Comparison of ENCODE assay signal across 13 mouse cellular contexts in genomic region chr4:156101481-156101903, GRCm38 (mm10). TPM values are rescaled to one million over a fixed set of nuclear protein-coding genes. Genes with fewer than 3 reads are reported as not detected.
DNase-seq lines count a peak whose midpoint lies in the region; ATAC-seq and TF ChIP-seq lines count a peak whose summit lies in the region.
"Had no signal": no experiment of that assay in that cellular context is flagged by ENCODE, and none has a peak within 500 bp of the region (broad histone marks: within the 10 kb centered on the region; RNA-seq: fewer than 3 reads in every experiment).

No protein-coding gene starts in this region.

- ATAC-seq in liver, embryonic 12.5 days, result no peak
- ATAC-seq in monocyte, adult 5-6 weeks (replicated peaks; ENCODE audit: insufficient number of reproducible peaks, low FRiP score, low TSS enrichment, poor library complexity, severe bottlenecking), result no peak

- TF ChIP-seq CTCF in gastrocnemius, adult 2 months (IDR thresholded peaks at IDR 0.05), result peak; percentile 57
- no peak for TF ChIP-seq CTCF in liver, adult 2 months (IDR thresholded peaks at IDR 0.05; ENCODE audit: low read depth, low read length)

- no peak overlapping the region for H3K4me3 ChIP-seq in gastrocnemius, adult 2 months
- no peak overlapping the region for H3K4me3 ChIP-seq in liver, adult 2 months (ENCODE audit: insufficient read depth, low read depth, low read length)
- no peak overlapping the region for H3K4me3 ChIP-seq in liver, embryonic 12.5 days
- H3K4me3 ChIP-seq: embryonic facial prominence, embryonic 15.5 days; myocyte had no signal

- no peak overlapping the region for H3K27ac ChIP-seq in gastrocnemius, adult 2 months
- no peak overlapping the region for H3K27ac ChIP-seq in liver, adult 2 months (replicated peaks; ENCODE audit: insufficient read depth, low read depth, low read length)
- H3K27ac ChIP-seq in liver, embryonic 12.5 days, result no peak overlapping the region
- H3K27ac ChIP-seq: embryonic facial prominence, embryonic 15.5 days had no signal

- intact Hi-C loops in gastrocnemius, adult 2 months (cut with DNase I), result loop anchor here (1.0 to 10.0 kb wide), 3 partner anchors 69 to 227 kb away; no protein-coding TSS in a partner anchor

- no peak overlapping the region for H3K4me2 ChIP-seq in liver, embryonic 12.5 days
- H3K4me2 ChIP-seq: embryonic facial prominence, embryonic 15.5 days; heart, embryonic 11.5 days had no signal

- H3K4me1 ChIP-seq in liver, adult 2 months (ENCODE audit: control insufficient read depth, insufficient read depth, low read length), result peaks cover 5% of the 10 kb centered on the region
- 0 out of 2 replicates have a peak, but pooled peaks cover 5% of the 10 kb centered on the region for H3K4me1 ChIP-seq in liver, embryonic 12.5 days
- H3K4me1 ChIP-seq: embryonic facial prominence, embryonic 15.5 days had no signal

- H3K9ac ChIP-seq in liver, adult 2 months (ENCODE audit: low read depth, low read length), result no peak overlapping the region
- H3K9ac ChIP-seq in liver, embryonic 12.5 days, result no peak overlapping the region
- H3K9ac ChIP-seq: embryonic facial prominence, embryonic 15.5 days had no signal

- H3K36me3 ChIP-seq in liver, adult 2 months (ENCODE audit: control insufficient read depth, insufficient read depth, low read length), result no peaks in the 10 kb centered on the region
- no peaks in the 10 kb centered on the region for H3K36me3 ChIP-seq in liver, embryonic 12.5 days
- H3K36me3 ChIP-seq: embryonic facial prominence, embryonic 15.5 days had no signal

- no peaks in the 10 kb centered on the region for H3K9me3 ChIP-seq in liver, embryonic 12.5 days (replicated peaks)
- H3K9me3 ChIP-seq: embryonic facial prominence, embryonic 15.5 days had no signal

- no peak for DNase-seq in gastrocnemius, adult 2 months
- no peak for DNase-seq in gastrocnemius, postnatal 25 days
- DNase-seq in liver, adult 2 months (ENCODE audit: extremely low read depth, low read depth, low spot score), result peak; percentile 55
- peak; percentile 68 for DNase-seq in ES-CJ7 (ENCODE audit: low read depth, low spot score)
- peak; percentile 23 for DNase-seq in lung, postnatal 25 days (ENCODE audit: low spot score)
- DNase-seq in frontal cortex, adult 2 months (ENCODE audit: extremely low spot score in 1 of 2, low spot score in 1 of 2), result no peak
- DNase-seq: adrenal gland, postnatal 10 days; cerebellum, adult 18-20 months had no signal

- WGBS in liver, adult 2 months, result 45% methylated on average over 3 of the region's 3 CpGs
- 37% methylated on average over 3 of the region's 3 CpGs for WGBS in liver, embryonic 12.5 days (ENCODE audit: insufficient replicate concordance)

- no peaks in the 10 kb centered on the region for H3K27me3 ChIP-seq in liver, adult 2 months (ENCODE audit: control insufficient read depth, insufficient read depth, low read length)
- no peaks in the 10 kb centered on the region; the same call in 1 of the 2 replicates for H3K27me3 ChIP-seq in liver, embryonic 12.5 days (replicated peaks)
- H3K27me3 ChIP-seq: embryonic facial prominence, embryonic 15.5 days had no signal

- TF ChIP-seq POLR2A in liver, adult 2 months (IDR thresholded peaks at IDR 0.05; ENCODE audit: extremely low read depth, insufficient read depth, low read length), result no peak

- H3K79me2 ChIP-seq in liver, adult 2 months (ENCODE audit: control insufficient read depth, insufficient read depth, low read length), result no peaks in the 10 kb centered on the region

RNA-seq across cellular contexts. Expression of gene 9430015G10Rik, which starts 8.3 kb away (rescaled TPM):
- total RNA-seq in gastrocnemius, adult 2 months (2021), result 1 to 10 TPM; 1.9 to 2.3 TPM
- 1 to 10 TPM; 2.2 to 4.3 TPM for total RNA-seq in gastrocnemius, postnatal 25 days (2021)
- total RNA-seq in liver, adult 2 months (2014; rRNA removed), result 3.8 and 4.5 TPM in 2 replicates
- polyA plus RNA-seq in liver, adult 2 months (2012; rRNA removed), result 3.7 and 9.1 TPM in 2 replicates
- 19.6 and 20.3 TPM in 2 replicates for polyA plus RNA-seq in liver, embryonic 12.5 days (2016; fragmentation: Nextera tagmentation; extraction: Ambion mirVana)
- 34.8 and 38.7 TPM in 2 replicates for polyA plus RNA-seq in frontal cortex, adult 2 months (2012; rRNA removed)
- 5.7 to 20.4 TPM (median 15.4 TPM) in 3 replicates for total RNA-seq in monocyte, adult 5-6 weeks (2017)

RNA-seq across cellular contexts. Expression of gene Rnf223, which starts 28.8 kb away (rescaled TPM):
- total RNA-seq in gastrocnemius, adult 2 months (2021), result not detected
- not detected for total RNA-seq in gastrocnemius, postnatal 25 days (2021)
- total RNA-seq in liver, adult 2 months (2014; rRNA removed), result not detected in 2 replicates
- polyA plus RNA-seq in liver, adult 2 months (2012; rRNA removed), result 0.17 TPM in 1 of 2 replicates, not detected in the other
- 0.06 and 0.19 TPM in 2 replicates for polyA plus RNA-seq in liver, embryonic 12.5 days (2016; fragmentation: Nextera tagmentation; extraction: Ambion mirVana)
- polyA plus RNA-seq in frontal cortex, adult 2 months (2012; rRNA removed), result 1.5 and 2.5 TPM in 2 replicates
- 0.39 TPM in 1 of 3 replicates, not detected in the others for total RNA-seq in monocyte, adult 5-6 weeks (2017)
- polyA plus RNA-seq: heart, embryonic 11.5 days had no signal

RNA-seq across cellular contexts. Expression of gene Ttll10, which starts 42.3 kb away (rescaled TPM):
- not detected for total RNA-seq in gastrocnemius, adult 2 months (2021)
- not detected for total RNA-seq in gastrocnemius, postnatal 25 days (2021)
- 0.37 TPM in 1 of 2 replicates, not detected in the other for total RNA-seq in liver, adult 2 months (2014; rRNA removed)
- polyA plus RNA-seq in liver, adult 2 months (2012; rRNA removed), result 0.11 and 0.12 TPM in 2 replicates
- polyA plus RNA-seq in liver, embryonic 12.5 days (2016; fragmentation: Nextera tagmentation; extraction: Ambion mirVana), result 0.07 and 0.15 TPM in 2 replicates
- 0.04 and 0.06 TPM in 2 replicates for polyA plus RNA-seq in frontal cortex, adult 2 months (2012; rRNA removed)
- total RNA-seq in monocyte, adult 5-6 weeks (2017), result not detected in 3 replicates
- polyA plus RNA-seq: myocyte had no signal

Comparison
In these comparisons a context has a peak if more than half of its experiments do, and no peak if none do; other contexts are left out.
1. DNase-seq: peak in liver, adult 2 months (single experiment), ES-CJ7 (single experiment) and lung, postnatal 25 days (single experiment); none in gastrocnemius, adult 2 months (single experiment), gastrocnemius, postnatal 25 days (single experiment) and frontal cortex, adult 2 months (0 of 2).